Mouse (Mus musculus): Measurements from ENCODE around the gene Rnf113a2.

The Rnf113a2 gene

DNA sequence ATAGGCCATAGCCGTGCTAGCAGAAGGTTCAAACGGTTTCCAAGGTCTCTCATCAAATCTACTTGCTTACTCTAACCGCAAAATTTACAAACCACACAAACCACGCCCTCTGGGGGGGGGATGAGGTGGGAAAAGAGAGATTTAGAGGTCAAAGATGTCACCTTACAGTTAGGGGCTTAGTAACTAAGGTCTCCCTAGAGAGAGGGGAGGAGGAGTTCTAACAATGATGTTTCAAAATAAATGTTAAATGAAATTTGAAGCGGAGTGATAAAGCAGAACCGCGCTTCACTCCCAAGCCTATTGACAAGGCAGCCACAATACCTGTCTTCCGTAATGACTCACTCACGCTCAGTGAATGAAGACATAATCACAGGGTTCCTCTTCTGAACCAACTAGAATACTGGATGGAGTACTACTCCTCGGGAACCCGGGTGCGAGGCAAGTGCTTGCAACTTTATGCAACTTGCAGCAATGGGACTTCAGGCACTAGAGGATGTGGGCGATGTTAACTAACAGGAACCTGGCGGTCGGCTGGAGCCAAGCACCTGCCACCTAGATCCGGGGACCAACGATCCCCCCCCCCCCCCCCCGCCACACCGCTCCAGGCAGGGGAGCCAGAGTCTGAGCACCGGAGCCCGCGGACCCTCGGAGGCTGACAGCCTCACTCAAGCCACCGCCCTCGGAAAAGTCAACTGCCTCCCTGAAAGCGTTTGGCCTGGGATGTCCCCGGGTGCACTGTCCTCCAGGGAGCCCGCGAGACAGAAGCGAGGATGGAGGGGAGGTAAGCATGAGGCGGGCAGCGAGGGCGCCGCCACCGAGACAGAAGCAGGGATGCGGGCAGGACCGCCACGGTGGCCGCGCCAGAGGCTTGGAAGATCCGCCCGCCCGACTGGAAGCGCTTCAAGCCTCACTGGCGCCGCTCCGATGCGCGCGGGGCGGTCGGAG is 8.8 kb upstream of the Rnf113a2 start:
- DNase-seq (ENCODE audit: low read depth, low spot score) = peak; percentile 41

DNA sequence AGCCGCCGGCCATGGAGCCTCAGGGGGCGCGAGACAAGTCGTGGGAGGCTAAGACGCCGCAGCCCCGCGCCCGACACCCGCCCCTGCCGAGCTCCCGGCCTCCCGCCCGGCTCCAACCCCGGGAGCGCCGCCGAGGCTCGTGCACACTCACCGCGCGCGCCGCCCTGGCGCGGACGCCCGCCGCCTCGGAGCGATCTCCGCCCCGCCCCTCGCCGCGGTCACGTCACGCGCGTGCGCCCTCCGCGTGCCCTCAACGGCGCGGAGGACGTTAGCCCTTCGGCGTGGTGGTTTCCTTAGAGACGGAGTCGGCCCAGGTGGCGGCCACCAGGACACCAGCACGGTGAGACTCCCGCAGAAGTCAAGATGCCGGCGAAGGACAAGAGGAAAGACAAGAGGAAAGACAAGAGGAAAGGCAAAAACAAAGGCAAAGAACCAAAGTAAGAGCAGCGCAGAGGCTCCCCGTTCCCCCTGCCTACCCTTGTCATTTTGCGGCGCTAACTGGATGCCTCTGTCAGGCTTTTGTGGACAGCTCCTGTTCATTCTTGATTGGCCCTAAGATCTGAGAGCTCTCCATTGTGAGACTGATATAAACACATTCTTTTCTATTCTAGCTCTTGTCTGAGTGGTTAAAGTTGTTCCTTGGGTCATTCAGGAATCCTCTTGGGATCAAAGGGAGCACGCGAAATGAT is 8.0 kb upstream of the Rnf113a2 start, which contains the start of the genes Entpd5 and Bbof1:
TSS of gene Entpd5 (minus strand) at position 211 of the 689 bp plus-strand sequence.
TSS of gene Bbof1 (plus strand) at position 253 of the 689 bp plus-strand sequence.
- DNase-seq (ENCODE audit: low read depth, low spot score) = peak; percentile 73

DNA sequence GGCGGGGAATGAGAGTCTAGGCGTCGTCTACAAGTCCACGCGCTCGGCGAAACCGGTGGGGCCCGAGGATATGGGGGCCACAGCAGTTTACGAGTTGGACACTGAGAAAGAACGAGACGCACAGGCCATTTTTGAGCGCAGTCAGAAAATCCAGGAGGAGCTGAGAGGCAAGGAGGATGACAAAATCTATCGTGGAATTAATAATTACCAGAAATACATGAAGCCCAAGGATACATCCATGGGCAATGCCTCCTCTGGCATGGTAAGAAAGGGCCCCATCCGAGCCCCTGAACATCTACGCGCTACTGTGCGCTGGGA is 568 bp downstream of the Rnf113a2 start:
- no peak for DNase-seq (ENCODE audit: low read depth, low spot score)

DNA sequence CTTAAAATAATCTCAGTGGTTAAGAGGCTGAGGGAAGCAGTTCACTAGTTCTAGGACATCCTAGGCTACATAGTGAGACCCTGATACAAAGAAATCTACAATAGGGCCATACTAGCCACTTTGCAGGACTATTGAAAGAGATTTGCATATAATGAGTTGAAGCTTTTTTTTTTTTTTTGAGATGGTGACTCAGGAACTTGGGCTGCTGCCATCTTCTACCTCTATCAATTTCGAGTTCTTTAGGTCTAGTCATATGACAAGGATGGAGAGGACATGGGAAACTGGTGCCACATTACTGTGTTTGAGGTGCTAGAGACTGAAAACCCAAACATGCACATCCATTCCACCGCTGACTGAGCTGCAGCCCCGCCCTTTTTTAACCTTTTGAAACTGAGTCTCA is 7.0 kb downstream of the Rnf113a2 start:
- DNase-seq (ENCODE audit: low read depth, low spot score) = no peak

DNA sequence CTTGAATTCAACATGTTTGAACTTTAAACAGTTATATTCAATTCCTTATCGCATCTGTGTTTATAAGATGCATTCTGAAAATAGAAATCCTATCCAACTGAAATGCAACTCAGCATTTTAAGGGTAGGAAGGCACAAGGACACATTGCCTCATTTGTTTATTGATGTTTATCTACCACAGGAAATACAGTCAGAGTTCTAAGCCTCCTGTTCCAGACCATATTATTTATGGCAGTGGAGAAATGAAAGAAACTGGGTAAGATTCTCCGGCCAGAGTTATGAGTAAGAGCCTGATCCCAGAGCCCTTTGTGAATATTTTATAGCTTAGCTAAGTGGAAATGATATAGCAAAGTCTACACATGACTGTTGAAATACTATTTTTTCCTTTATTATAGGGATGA is 12.8 kb downstream of the Rnf113a2 start:
- DNase-seq (ENCODE audit: low read depth, low spot score) = no peak

DNA sequence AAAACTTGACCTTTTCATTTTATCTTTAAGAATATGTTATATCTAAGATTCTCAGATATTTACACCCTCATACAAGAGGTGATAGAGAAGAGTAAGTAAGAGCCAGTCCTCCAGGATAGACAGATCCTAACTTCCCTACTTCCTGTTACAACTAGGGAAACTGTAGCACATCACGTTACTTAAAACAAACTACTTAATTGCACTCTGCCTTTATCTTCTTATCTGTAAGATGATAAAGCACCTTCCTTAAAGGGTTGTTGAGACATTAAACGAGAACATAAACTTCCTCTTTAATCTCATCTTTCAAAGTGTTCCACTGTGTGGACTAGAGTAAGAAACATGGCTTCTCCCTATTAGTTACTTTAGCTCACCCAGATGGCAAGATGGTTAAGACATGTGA is 21.7 kb downstream of the Rnf113a2 start:
- DNase-seq (ENCODE audit: low read depth, low spot score) = no peak

DNA sequence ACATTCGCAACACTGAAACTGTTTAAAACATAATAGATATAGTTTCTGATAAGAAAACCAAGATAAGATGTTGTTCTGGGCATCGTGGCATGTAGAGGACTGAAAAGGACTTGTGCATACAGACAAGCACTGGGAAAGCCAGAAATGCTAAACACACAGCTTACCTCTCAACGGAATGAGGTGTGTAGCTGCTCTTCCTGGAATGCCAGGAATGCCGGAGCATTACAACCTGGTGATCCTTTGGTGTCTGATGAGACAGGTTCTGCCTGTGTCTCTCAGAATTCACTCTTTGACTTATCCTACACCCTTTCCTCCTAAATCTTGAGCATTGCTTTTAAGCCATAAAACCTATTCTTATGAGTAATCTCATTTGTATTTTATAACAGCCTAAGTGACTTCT is 25.5 kb downstream of the Rnf113a2 start:
- no peak for DNase-seq (ENCODE audit: low read depth, low spot score)

DNA sequence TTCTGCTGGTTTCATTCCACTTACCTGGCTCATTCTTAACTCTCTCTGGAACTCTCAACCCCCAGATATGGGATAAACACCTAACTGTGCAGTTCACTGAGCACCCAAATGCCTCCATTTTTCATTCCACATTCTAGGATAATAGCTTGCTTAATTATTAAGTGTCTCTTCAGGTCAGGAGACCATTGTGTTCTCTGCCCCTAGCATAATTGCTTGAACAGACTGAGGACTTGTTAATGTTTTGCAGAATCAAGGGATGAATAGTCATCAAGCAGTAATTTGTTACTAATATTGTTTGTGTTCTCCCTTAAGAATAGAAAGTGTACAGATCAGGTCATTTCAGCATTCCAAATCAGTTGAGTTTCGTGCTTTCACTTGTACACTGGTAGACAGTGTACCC is 30.4 kb downstream of the Rnf113a2 start:
- no peak for DNase-seq (ENCODE audit: low read depth, low spot score)

DNA sequence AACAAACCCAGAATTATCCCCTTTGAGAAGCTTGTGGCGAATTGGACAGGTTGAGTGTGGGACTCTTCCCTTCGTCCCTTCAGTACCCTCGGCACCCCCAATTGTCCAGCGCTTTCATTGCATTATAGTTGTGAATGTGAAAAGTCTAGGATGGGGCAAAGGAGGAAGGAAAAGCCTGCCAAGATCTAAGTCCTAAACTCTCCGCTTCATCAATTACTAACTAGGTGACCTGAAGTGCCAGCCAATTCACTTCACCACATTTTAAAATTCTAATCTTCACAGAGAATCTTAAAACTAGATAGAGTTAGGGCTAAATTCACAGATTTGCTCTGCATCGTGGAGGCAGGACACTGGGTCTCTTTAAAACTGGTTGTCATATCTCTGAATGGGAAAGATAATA is 31.2 kb downstream of the Rnf113a2 start:
- DNase-seq (ENCODE audit: low read depth, low spot score) = no peak

DNA sequence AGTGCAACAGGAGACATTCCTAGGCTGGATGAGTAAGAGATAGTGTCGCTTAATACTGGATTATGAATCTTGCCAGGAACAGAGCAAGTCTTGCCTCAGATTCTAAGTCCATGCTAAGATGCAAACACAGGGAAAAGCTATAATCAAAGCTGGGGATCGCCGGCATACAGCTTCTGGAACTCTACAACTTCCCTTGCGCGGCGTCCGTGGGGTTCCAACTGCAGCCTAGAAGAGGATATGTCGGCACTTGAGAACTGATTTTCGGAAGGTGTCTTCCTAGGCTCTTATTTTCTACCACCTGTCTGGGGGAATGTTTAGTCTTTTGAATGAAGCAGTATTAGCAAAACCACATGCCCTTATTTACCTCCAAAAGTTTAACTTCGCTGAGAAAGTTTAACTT is 32.9 kb downstream of the Rnf113a2 start:
- no peak for DNase-seq (ENCODE audit: low read depth, low spot score)

DNA sequence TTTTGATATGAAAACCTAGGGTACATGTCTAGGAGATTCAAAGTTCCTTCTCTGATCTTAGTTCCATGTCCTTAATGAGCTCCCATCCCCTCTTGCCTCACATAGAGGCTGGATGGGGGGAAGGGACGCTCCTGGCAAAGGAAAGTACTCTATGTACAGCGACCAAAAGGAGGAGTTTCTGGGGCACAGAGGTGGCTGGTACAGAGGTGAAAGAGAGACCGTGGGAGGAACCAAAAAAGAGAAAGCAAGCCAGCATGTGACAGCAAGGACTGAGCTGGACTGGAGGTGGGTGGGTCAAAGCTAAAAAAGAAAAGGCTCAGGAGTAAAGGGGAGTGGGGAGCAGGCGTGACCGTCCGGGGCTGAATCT is 33.3 kb downstream of the Rnf113a2 start:
- DNase-seq (ENCODE audit: low read depth, low spot score) = no peak

DNA sequence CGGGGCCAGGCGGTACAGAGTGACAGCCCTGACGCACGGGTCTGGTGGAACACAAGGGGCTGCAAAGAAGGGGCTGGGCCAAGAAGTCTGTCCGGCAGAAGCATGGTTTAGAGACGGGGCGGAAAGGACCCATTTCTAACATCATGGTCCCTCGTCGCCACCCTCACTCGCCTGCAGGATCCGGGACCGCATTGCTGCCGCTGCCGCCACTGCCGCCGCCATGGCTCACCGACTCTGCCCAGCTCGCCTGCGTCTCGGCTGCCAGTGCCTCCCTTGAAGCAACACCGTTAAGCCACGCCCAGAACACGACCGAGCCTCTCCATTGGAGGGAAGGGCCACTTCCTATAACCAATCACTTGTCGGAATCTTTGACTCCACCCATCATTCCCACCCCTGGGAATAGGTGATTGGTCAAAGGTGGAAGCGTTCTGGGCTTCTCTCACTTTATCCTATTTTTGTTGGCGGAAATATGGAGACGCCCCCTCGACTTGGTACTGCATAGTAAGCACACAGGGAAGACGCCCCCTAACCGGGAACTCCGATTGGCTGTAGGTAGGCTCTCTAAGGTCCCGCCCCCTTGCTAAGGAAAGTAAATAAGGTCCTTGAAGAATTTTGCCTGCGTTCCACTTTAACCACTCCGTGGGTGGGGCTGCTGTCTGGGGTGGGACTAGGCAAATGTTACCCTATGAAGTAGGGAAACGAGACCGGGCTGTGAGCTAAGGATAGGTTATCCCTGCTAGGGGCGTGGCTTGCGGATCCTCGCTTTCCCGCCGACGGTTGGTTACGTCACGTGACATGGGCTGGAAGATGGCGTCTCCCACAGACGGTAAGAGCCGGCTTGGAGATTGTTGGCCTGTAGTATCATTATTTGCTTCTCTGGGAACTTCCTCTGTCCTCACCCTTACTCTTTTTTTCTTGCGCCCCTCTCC is 34.0 kb downstream of the Rnf113a2 start, which contains the start of the genes Aldh6a1 and Lin52:
TSS of gene Aldh6a1 (minus strand) at position 287 of the 929 bp plus-strand sequence.
TSS of gene Lin52 (plus strand) at position 705 of the 929 bp plus-strand sequence.
- DNase-seq (ENCODE audit: low read depth, low spot score) = peak; percentile 99

DNA sequence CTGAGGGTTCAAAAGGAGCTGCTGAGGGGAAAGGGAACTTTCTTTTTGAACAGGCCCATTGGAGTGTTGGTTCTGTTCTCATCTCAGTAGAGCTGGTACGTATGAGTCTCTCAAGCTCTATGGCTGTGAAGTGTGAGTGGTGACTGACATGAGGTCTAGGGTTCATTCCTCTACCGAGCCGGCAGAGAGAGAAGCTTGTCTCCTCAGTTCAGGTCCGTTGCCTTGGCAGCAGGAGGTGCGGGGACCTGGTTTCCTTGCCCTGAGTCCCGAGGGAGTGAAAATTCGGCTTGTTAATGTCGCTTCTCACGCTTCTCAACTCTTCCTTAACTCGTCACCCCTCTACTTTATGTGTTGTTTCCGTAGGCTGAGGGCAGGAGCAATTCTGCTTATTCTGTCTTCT is 34.8 kb downstream of the Rnf113a2 start:
- DNase-seq (ENCODE audit: low read depth, low spot score) = no peak

DNA sequence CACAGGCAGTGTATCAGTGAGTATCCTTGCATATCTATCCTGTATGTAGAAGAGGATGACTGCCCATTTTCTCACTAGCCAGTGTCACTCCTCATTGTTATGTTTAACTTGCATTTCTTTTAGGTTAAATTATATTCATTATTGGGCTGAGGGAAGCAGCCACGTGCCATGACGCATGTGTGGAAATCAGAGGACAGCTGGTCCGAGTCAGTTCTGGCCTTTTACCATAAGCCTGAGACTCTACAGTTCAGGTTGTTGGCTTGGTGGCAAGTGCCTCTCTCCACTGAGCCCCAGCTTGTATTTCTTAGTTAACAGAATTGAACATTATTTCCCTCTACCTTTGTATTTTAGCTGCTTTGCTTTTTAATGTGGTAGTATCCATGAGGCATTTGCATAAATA is 39.9 kb downstream of the Rnf113a2 start:
- no peak for DNase-seq (ENCODE audit: low read depth, low spot score)

DNA sequence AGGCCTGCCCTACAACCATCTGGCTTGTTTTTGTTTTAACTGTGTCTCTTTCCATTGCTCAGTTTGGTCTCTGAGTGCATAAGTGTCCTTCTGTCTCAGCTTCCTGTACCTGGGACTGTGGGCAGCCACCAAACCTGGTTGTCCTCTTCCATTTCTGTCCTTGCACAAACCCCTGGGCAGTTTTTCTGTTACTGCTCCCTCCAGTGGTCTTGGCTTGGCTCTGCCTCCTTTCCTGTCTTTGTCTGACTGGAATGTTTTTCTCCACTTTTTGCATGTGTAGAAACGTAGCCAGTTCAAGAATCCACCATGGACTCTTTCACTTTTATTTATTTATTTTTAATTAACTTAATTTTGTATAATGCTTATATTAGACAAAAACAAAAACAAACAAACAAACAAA is 42.8 kb downstream of the Rnf113a2 start:
- no peak for DNase-seq (ENCODE audit: low read depth, low spot score)

DNA sequence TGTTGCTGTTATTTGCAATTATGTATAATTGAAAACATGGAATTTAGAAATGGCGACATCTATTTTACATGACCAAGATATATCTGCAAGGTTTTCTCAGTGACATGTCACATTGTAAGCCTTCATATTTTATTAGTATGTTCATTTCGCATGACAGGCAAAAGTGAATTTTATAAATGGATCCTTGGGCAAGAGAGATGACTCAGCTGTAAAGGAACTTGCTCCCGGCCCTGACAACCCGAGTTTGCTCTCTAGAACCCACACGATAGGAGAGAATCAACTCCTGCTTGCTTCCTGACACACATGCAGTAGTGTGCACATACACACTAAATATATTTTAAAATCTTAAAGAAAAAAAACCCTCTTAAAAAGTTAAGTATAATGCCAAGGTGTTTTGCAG is 44.4 kb downstream of the Rnf113a2 start:
- no peak for DNase-seq (ENCODE audit: low read depth, low spot score)

DNA sequence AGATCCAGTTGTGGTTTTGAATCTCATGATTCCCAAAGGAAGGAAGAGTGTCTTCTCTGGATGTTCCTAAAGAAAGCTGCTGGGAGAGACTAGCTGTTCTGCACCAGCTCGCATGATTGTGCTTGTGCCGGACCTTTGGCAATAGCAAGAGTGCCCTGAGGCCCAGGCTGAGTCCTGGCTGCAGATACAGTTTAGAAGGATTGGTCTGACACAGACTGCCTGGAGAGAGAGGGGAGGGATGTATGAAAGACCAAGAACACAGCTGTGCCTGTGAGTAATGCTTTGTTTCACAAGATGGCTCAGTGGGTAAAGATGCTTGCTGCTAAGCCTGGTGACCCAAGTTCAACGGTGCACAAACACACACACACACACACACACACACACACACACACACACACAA is 45.9 kb downstream of the Rnf113a2 start:
- DNase-seq (ENCODE audit: low read depth, low spot score) = no peak

Data from c-Kit-negative CD71-positive TER-119-positive erythroid progenitor cells, embryonic 14.5 days (primary cell).